Mouse (Mus musculus) ES-Bruce4 (cell line): ENCODE data around the gene Clgn. TPM values are rescaled to one million over a fixed set of nuclear protein-coding genes. Genes with fewer than 3 reads are reported as not detected.
A peak's percentile ranks its signal among the peaks of the same experiment; 100 is the strongest.

Experiments used
- H3K27ac ChIP-seq: 2 replicates; pipeline ENCODE4 v1.5.1; 2012; ENCODE audit warnings: low read length, inconsistent platforms; ENCODE audit not compliant: insufficient read depth
- H3K27me3 ChIP-seq: 2 replicates; pipeline ENCODE4 v1.6.1; 2012; ENCODE audit warnings: mild to moderate bottlenecking, low read length, inconsistent platforms; ENCODE audit not compliant: control insufficient read depth, poor library complexity, insufficient read depth, severe bottlenecking
- H3K36me3 ChIP-seq: 2 replicates; pipeline ENCODE4 v1.6.1; 2012; ENCODE audit warnings: inconsistent platforms, mild to moderate bottlenecking, low read length, moderate library complexity; ENCODE audit not compliant: control insufficient read depth, poor library complexity, insufficient read depth, severe bottlenecking
- H3K4me1 ChIP-seq: one replicate; pipeline ENCODE4 v1.8.1; 2011; ENCODE audit warnings: low read length; ENCODE audit not compliant: control insufficient read depth, insufficient read depth
- H3K4me3 ChIP-seq: 2 replicates; pipeline ENCODE4 v1.5.1; 2011; ENCODE audit warnings: low read depth, mild to moderate bottlenecking, low read length
- H3K9ac ChIP-seq: 2 replicates; pipeline ENCODE4 v1.6.1; 2012; ENCODE audit warnings: low read depth, mild to moderate bottlenecking, inconsistent platforms; ENCODE audit not compliant: poor library complexity, severe bottlenecking
- H3K9me3 ChIP-seq: replicated peaks from 2 replicates; pipeline ENCODE4 v1.6.1; 2012; ENCODE audit warnings: mild to moderate bottlenecking, low read length, inconsistent platforms; ENCODE audit not compliant: control insufficient read depth, poor library complexity, insufficient read depth, severe bottlenecking
- CTCF ChIP-seq: IDR thresholded peaks from one replicate; pipeline ENCODE4 v1.8.1; 2011; ENCODE audit warnings: low read depth, low read length
- EP300 ChIP-seq: IDR thresholded peaks from 2 replicates; pipeline ENCODE4 v1.6.1; 2011; ENCODE audit warnings: low read depth, low read length; ENCODE audit not compliant: insufficient read depth
- POLR2A ChIP-seq: IDR thresholded peaks from one replicate; pipeline ENCODE4 v1.8.1; 2011; ENCODE audit warnings: low read length; ENCODE audit not compliant: insufficient read depth
- polyA plus RNA-seq: library from polyadenylated mRNA; stranded (reverse); fragments of >200 nt; gene quantifications from 2 replicates; pipeline ENCODE4 v1.2.4, GENCODE M21; 2011; ENCODE audit warnings: low read depth; ENCODE audit not compliant: missing spikeins, insufficient read depth, insufficient read length

The Clgn gene
- polyA plus RNA-seq, result 4.8 and 5.6 TPM in 2 replicates

DNA sequence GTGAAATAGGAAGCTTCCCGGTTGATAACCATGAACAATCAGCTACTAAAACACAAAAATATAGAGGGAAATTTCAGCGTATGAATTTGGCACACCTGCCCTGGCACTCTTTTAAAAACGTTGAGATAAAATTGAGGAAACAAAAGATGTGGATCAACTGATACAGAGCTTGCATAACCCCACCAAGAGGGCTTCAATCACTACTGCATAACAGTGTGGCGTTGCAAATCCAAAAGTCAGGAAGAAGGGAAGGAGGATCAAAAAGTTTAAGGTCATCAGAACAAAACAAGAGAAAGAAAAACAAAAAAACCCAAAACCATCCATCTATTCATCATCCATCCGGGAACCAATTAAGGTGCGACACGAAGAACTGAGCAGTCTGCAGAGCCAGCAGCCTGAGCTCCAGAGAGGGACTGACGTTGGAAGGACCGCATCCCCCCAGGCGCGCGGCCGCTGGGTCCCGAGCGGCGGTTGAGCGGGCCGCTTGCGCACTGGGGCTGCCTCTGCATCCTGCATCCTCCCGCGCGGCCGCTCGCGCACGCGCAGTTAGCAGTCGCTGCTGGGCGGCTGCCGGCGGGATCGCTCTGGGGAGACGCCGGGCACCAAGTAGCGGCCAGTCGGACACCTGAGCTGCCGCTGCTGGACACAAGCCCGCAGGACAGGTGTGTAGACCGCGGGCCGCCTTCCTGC, at the start of gene Clgn:
Gene Clgn (plus strand): TSS at position 552 of the 690 bp plus-strand sequence.
- peak within 1 kb of the TSS; percentile 55 for H3K4me3 ChIP-seq
- H3K9ac ChIP-seq, result 0 out of 2 replicates have a peak within 1 kb of the TSS, but pooled peaks have one; percentile 2
- H3K4me1 ChIP-seq, result no peaks in the 10 kb centered on the region
- no peaks in the 10 kb centered on the region; the same call in 1 of the 2 replicates for H3K9me3 ChIP-seq
- H3K27ac ChIP-seq, result no peak within 1 kb of the TSS
- H3K27me3 ChIP-seq, result peaks cover 5% of the 10 kb centered on the region
- H3K36me3 ChIP-seq, result no peaks in the 10 kb centered on the region
- no peak for TF ChIP-seq CTCF

DNA sequence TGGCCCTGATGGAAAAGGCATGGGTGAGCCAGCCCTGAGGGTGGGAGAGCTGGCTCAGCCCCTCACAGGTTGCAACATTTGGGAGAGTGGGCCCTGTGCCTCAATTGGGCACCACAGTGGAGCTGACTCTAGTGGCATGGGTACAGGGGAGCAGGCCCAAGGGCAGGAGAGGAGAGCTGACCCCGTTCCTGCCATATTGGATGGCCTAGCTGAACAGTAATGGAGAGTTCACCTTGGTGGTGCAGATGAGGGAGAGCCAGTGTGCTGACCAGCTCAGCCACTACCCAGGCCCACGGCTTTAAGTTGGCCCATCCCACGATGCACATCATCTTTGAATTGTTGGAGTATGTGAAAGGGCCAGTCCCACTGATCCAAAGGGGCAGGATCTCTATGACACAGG, 47.6 kb upstream of the Clgn start:
- Histone ChIP-seq H3K9me3 (no peaks in the 10 kb centered on the region), H3K4me3 (no peak overlapping the region), H3K9ac (no peak overlapping the region), H3K36me3 (no peaks in the 10 kb centered on the region), H3K4me1 (no peaks in the 10 kb centered on the region), H3K27me3 (no peaks in the 10 kb centered on the region), H3K27ac (no peak overlapping the region)
- TF ChIP-seq POLR2A (no peak), EP300 (no peak), CTCF (no peak)

DNA sequence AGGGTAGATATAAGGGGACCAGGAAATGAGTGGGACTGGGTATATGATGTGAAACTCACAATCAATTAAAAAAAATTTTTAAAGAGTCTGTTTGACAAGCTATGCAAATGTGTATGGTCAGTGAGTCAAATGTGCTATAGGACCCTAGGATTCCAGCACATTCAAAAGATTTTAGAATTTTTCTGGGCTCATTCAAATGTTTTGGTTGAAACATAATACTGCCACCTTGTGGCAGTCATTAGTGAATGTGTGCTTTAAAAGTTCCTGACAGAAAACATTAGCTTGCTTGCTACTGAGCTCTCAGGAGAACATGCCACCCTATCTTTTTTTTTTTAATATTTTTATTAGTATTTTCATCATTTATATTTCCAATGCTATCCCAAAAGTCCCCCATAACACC, 47.0 kb upstream of the Clgn start:
- H3K27ac ChIP-seq, result no peak overlapping the region
- no peak overlapping the region for H3K9ac ChIP-seq
- TF ChIP-seq CTCF (peak; percentile 14), EP300 (no peak)

DNA sequence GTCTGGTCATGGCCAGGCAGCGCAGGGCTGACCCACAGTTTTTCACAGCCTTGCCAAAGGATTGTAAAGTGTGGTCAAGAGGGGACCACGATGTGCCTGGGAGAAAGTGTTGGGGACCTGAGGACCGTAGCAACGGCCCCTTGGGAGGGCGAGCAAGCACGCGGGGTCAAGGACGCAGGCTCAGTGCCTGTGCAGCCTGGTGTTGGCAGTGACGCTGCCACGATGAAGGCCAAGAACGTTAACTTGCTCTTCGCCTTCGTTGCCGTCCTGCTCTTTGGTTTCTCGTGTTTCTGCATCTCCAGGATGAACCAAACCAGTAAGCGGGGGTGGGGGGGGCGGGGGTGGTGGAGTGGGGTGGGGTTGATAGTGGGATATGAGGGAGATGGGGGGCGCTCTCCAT, 41.4 kb upstream of the Clgn start, which contains the start of gene Mgat4d:
Gene Mgat4d (plus strand): TSS at position 209 of the 400 bp plus-strand sequence.
- H3K27ac ChIP-seq, result no peak within 1 kb of the TSS
- H3K36me3 ChIP-seq, result no peaks in the 10 kb centered on the region
- no peaks in the 10 kb centered on the region for H3K4me1 ChIP-seq
- no peaks in the 10 kb centered on the region for H3K9me3 ChIP-seq
- no peak within 1 kb of the TSS for H3K4me3 ChIP-seq
- no peak within 1 kb of the TSS for H3K9ac ChIP-seq
- no peaks in the 10 kb centered on the region; the same call in 1 of the 2 replicates for H3K27me3 ChIP-seq
- TF ChIP-seq EP300 (no peak), CTCF (no peak), POLR2A (no peak)

More for the DNA sequence above, 47.0 kb upstream of the Clgn start:
- H3K4me3 ChIP-seq, result no peak overlapping the region
- H3K9me3 ChIP-seq, result no peaks in the 10 kb centered on the region
- H3K4me1 ChIP-seq, result no peaks in the 10 kb centered on the region
- H3K27me3 ChIP-seq, result no peaks in the 10 kb centered on the region
- no peaks in the 10 kb centered on the region for H3K36me3 ChIP-seq

DNA sequence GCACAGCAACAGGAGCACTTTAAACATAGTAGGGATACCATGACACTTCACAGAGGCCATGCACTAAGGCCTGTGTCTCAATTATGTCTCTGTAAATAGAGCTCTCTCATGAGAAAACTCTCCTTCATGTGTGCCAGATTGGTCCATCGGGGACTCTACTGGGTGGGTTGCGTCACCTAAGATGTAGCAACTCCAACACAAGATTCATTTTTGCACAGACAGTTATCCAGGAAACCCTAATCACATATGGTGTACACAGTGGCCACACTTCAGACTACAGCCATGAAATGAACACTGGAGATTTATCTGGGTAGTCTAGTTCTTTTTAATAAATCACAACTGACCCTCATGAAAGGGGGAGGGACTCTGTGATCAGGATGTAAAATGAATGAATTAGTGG, 38.4 kb upstream of the Clgn start:
- H3K9ac ChIP-seq, result no peak overlapping the region
- no peaks in the 10 kb centered on the region for H3K9me3 ChIP-seq
- no peaks in the 10 kb centered on the region for H3K36me3 ChIP-seq
- H3K27ac ChIP-seq, result no peak overlapping the region
- no peaks in the 10 kb centered on the region; the same call in 1 of the 2 replicates for H3K27me3 ChIP-seq
- no peaks in the 10 kb centered on the region for H3K4me1 ChIP-seq
- H3K4me3 ChIP-seq, result no peak overlapping the region
- TF ChIP-seq CTCF (no peak), EP300 (no peak), POLR2A (no peak)

DNA sequence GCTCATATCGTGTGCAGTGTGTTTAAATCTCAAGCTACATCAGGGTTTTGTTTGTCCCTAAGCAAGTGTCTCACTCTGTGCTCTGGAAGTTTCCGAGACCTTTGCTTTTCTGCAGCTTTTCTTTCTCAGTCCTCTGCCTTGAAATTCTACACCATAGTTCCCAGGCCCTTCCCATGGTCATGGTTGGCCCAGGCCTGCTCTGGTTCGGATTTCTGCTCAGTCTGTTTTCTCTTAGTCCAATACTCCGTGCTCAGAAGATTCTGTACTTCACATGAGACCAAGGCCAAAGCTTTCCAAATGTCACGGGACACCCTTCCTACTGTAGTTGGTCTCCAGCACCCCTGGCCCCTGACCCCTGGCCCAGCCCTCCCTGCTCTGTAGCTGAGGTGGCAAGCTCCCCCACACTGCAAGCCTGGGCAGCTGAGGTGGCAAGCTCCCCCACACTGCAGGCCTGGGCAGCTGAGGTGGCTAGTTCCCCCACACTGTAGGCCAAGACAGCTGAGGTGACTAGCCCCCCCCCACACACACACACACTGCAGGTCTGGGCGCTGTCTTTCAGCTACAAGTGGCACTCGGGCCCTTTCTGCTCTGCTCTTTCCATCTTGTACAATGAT, 26.4 kb upstream of the Clgn start:
- Histone ChIP-seq H3K27ac (no peak overlapping the region), H3K4me3 (no peak overlapping the region), H3K9ac (no peak overlapping the region), H3K9me3 (no peaks in the 10 kb centered on the region), H3K4me1 (no peaks in the 10 kb centered on the region), H3K36me3 (no peaks in the 10 kb centered on the region), H3K27me3 (no peaks in the 10 kb centered on the region)
- TF ChIP-seq POLR2A (no peak), EP300 (no peak), CTCF (no peak)
